In the genomic region with DNA sequence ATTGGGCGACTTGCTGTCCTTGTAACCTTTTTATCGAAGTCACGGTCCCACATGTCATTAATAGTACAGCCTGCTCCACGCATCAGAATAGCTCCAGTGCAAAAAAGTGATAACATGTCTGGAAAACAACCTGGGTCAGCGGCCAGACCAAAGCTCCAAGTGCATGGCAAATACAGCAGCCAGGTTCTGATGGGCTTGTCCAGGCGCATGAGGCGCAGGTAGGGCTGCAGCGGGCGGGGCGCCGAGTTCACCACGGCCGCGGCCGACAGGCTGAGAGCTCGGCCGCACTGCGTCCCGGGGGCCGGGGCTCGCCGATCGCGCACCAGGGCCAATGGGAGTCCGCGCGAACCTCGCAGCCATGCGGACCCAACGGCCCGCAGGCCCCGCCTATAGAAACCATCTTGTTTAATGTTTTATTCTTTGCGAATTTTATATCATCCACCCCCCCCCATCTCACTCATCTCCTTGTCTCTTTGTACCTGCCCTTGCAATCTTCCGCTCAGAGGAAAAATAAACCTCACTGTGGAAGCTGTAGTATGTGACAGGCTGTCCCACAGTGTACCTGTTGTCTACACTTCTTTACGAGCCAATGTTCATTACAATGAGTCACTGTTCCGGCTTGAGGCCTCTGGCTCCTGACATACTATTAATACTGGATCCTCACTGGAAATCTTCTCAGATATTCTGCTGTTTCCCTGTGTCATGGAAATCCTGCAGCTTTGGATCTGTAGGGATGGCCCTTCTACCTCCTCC, we compare ENCODE assay signal across 11 mouse cellular contexts. TPM values are rescaled to one million over a fixed set of nuclear protein-coding genes. Genes with fewer than 3 reads are reported as not detected.
DNase-seq lines count a peak whose midpoint lies in the region; ATAC-seq and TF ChIP-seq lines count a peak whose summit lies in the region.
"Had no signal": no experiment of that assay in that cellular context is flagged by ENCODE, and none has a peak within 500 bp of the region (broad histone marks: within the 10 kb centered on the region; RNA-seq: fewer than 3 reads in every experiment).

No protein-coding gene starts in this region.

- H3K4me3 ChIP-seq in kidney, embryonic 14.5 days (ENCODE audit: low read length): peak overlapping the region; percentile 9; the same call in 1 of the 2 replicates
- H3K4me3 ChIP-seq in embryonic facial prominence, embryonic 15.5 days (replicated peaks): peak overlapping the region; percentile 18; the same call in 1 of the 2 replicates
- H3K4me3 ChIP-seq in intestine, postnatal 0 days (ENCODE audit: low read depth, low read length): no peak overlapping the region
- peak overlapping the region; percentile 25 for H3K4me3 ChIP-seq in neural tube, embryonic 13.5 days

- 62% methylated on average over 36 of the region's 36 CpGs for WGBS in kidney, embryonic 14.5 days
- 45% methylated on average over 36 of the region's 36 CpGs for WGBS in embryonic facial prominence, embryonic 15.5 days
- WGBS in intestine, postnatal 0 days: 58% methylated on average over 36 of the region's 36 CpGs
- WGBS in neural tube, embryonic 13.5 days: 59% methylated on average over 36 of the region's 36 CpGs

- H3K27ac ChIP-seq in kidney, embryonic 14.5 days (ENCODE audit: low read depth, low read length): no peak overlapping the region
- H3K27ac ChIP-seq in embryonic facial prominence, embryonic 15.5 days (replicated peaks): no peak overlapping the region
- H3K27ac ChIP-seq in intestine, postnatal 0 days (ENCODE audit: low read depth, low read length): no peak overlapping the region
- no peak overlapping the region for H3K27ac ChIP-seq in neural tube, embryonic 13.5 days (replicated peaks)

- no peak overlapping the region for H3K9ac ChIP-seq in kidney, embryonic 14.5 days (ENCODE audit: low read depth, low read length)
- H3K9ac ChIP-seq in embryonic facial prominence, embryonic 15.5 days: no peak overlapping the region
- no peak overlapping the region for H3K9ac ChIP-seq in intestine, postnatal 0 days (ENCODE audit: low read depth, low read length)
- peak overlapping the region; percentile 49; the same call in 1 of the 2 replicates for H3K9ac ChIP-seq in neural tube, embryonic 13.5 days

- H3K9me3 ChIP-seq in kidney, embryonic 14.5 days (ENCODE audit: control insufficient read depth, low read length): peaks cover 7% of the 10 kb centered on the region; the same call in 1 of the 2 replicates
- no peaks in the 10 kb centered on the region for H3K9me3 ChIP-seq in embryonic facial prominence, embryonic 15.5 days (replicated peaks)
- no peaks in the 10 kb centered on the region for H3K9me3 ChIP-seq in intestine, postnatal 0 days (ENCODE audit: control insufficient read depth)
- H3K9me3 ChIP-seq in neural tube, embryonic 13.5 days: 0 out of 2 replicates have a peak, but pooled peaks cover 7% of the 10 kb centered on the region

- intact Hi-C loops in left cerebral cortex, postnatal 4 days (cut with DNase I): no loop called here

- no peak for TF ChIP-seq CTCF in intestine, postnatal 0 days (IDR thresholded peaks at IDR 0.05; ENCODE audit: low read depth)

- no peaks in the 10 kb centered on the region for H3K36me3 ChIP-seq in kidney, embryonic 14.5 days (ENCODE audit: control insufficient read depth, insufficient read depth, low read length)
- no peaks in the 10 kb centered on the region for H3K36me3 ChIP-seq in embryonic facial prominence, embryonic 15.5 days
- no peaks in the 10 kb centered on the region for H3K36me3 ChIP-seq in intestine, postnatal 0 days (ENCODE audit: control insufficient read depth, insufficient read depth)
- H3K36me3 ChIP-seq in neural tube, embryonic 13.5 days: no peaks in the 10 kb centered on the region

- 0 out of 2 replicates have a peak, but pooled peaks have one; percentile 68 for ATAC-seq in kidney, embryonic 14.5 days (ENCODE audit: low FRiP score, low TSS enrichment)
- no peak for ATAC-seq in embryonic facial prominence, embryonic 15.5 days (ENCODE audit: insufficient number of reproducible peaks, low FRiP score, low TSS enrichment, low read depth)
- peak; percentile 62; the same call in 1 of the 2 replicates for ATAC-seq in intestine, postnatal 0 days
- peak; percentile 43; the same call in 1 of the 2 replicates for ATAC-seq in neural tube, embryonic 13.5 days (ENCODE audit: low read depth)

- no peaks in the 10 kb centered on the region for H3K27me3 ChIP-seq in kidney, embryonic 14.5 days (ENCODE audit: control insufficient read depth, insufficient read depth, low read length)
- H3K27me3 ChIP-seq in embryonic facial prominence, embryonic 15.5 days: no peaks in the 10 kb centered on the region
- no peaks in the 10 kb centered on the region for H3K27me3 ChIP-seq in intestine, postnatal 0 days (replicated peaks; ENCODE audit: control insufficient read depth, insufficient read depth, low read length)
- H3K27me3 ChIP-seq in neural tube, embryonic 13.5 days: no peaks in the 10 kb centered on the region

- no peak for DNase-seq in kidney, adult 11 months
- DNase-seq in thymus, adult 18-20 months: no peak
- DNase-seq in frontal cortex, postnatal 25 days (ENCODE audit: low spot score in 2 of 2): no peak
- no peak for DNase-seq in left cerebral cortex, postnatal 4 days
- DNase-seq: cerebellum, adult 11-12 months; lung, postnatal 36 days; right cerebral cortex, postnatal 4 days had no signal

- no peaks in the 10 kb centered on the region for H3K4me1 ChIP-seq in kidney, embryonic 14.5 days (ENCODE audit: control insufficient read depth, insufficient read depth, low read length)
- peaks cover 3% of the 10 kb centered on the region; the same call in 1 of the 2 replicates for H3K4me1 ChIP-seq in embryonic facial prominence, embryonic 15.5 days
- 0 out of 2 replicates have a peak, but pooled peaks cover 2% of the 10 kb centered on the region for H3K4me1 ChIP-seq in intestine, postnatal 0 days (replicated peaks; ENCODE audit: control insufficient read depth, insufficient read depth, low read length)
- H3K4me1 ChIP-seq in neural tube, embryonic 13.5 days (replicated peaks): 0 out of 2 replicates have a peak, but pooled peaks cover 3% of the 10 kb centered on the region

- H3K4me2 ChIP-seq in kidney, embryonic 14.5 days (replicated peaks; ENCODE audit: low read depth, low read length): peak overlapping the region; percentile 32
- H3K4me2 ChIP-seq in embryonic facial prominence, embryonic 15.5 days (replicated peaks): peak overlapping the region; percentile 41
- peak overlapping the region; percentile 50 for H3K4me2 ChIP-seq in intestine, postnatal 0 days (replicated peaks; ENCODE audit: low read depth)
- peak overlapping the region; percentile 51 for H3K4me2 ChIP-seq in neural tube, embryonic 13.5 days

RNA-seq across cellular contexts. Expression of a gene that starts 19.0 kb away (rescaled TPM):
- polyA plus RNA-seq in kidney, embryonic 14.5 days (2014; fragmentation: Nextera tagmentation; extraction: Ambion mirVana): 31.3 and 54.2 TPM in 2 replicates
- polyA plus RNA-seq in embryonic facial prominence, embryonic 15.5 days (2015; fragmentation: Nextera tagmentation; extraction: Ambion mirVana): 35.5 and 37.5 TPM in 2 replicates
- 8.6 and 9.4 TPM in 2 replicates for polyA plus RNA-seq in intestine, postnatal 0 days (2015; fragmentation: Nextera tagmentation; extraction: Ambion mirVana)
- polyA plus RNA-seq in neural tube, embryonic 13.5 days (2015; fragmentation: Nextera tagmentation; extraction: Ambion mirVana): 37.8 and 55.4 TPM in 2 replicates
- total RNA-seq in left cerebral cortex, postnatal 4 days (2021): 100 to 1,000 TPM; 142 TPM
